Mouse (Mus musculus): ENCODE measurements around the gene Ctnnd2.

Ctnnd2 gene

DNA sequence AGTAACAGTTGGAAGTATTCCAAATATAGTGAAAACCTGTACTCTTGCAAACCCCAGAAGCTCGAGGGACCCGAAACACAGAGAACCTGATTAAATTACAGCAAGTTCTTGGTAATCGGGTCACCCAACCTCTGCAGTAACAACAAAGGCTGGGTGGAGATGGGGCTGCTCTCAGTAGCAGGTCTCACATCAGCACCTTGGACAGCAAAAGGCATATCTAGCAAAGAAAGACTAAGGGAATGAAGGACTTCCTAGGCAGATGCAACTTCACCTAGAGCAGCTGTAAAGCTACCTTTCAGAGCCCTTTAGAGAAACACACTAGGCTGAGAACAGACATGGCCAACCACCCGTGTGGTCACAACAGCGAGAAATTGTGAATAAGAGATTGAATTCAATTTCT lies 741.0 kb downstream of the Ctnnd2 start:
- DNase-seq, result no peak

DNA sequence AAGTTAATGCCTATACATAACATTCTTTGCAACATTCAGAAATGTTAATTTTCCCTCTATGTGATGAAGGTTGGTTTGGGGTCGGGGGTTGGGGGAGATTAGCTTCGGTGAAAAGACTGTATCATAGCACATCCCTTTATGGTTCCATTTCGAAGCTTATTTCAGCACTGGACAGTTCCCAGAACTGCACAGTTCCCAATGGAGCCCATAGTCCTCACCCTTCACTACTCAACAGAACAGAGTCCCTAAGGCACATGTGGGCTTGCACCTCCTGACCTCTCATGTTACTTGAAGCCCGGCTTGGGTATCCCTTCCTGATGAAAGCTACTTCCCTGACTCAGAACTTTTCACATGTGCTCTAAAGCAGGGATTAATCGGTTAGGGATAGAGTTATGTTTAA lies 753.4 kb downstream of the Ctnnd2 start:
- no peak for DNase-seq

DNA sequence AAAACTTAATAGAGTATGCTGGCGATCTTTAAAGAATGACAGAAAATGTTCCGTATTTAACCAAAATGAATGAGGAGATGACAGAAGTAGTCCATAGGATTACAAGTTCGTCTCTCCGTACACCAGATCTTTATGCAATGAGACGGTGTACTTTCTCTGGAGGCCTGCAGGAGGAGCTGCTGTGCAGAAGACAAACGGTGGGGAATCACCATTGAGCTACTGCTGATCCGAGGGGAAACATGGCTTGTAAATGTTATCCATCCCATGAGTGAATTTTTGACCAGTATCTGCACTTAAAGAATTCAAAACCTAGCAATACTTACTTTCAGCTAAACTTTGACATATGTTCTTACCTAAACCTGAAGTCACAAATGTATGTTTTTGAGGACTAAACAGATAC lies 755.2 kb downstream of the Ctnnd2 start:
- DNase-seq, result peak; percentile 1 to 9

DNA sequence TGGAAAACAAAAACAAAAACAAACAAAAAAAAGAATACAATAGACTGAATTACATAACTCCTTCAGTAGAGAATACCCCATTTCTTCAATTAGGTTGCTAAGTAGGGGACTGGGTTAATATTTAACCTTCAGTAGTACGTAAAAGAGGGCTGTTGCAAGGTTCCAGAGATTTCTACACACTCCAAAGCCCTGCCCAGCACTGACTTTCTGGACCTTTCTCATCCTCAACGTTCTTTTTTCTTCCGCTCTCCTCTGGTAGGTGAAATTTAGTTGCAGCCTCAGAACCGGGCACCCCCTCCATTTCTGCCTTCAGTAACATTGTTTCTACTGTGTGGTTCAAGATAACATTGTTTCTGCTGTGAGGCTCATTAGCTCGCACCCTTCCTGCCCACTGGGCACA lies 759.5 kb downstream of the Ctnnd2 start:
- no peak for DNase-seq

DNA sequence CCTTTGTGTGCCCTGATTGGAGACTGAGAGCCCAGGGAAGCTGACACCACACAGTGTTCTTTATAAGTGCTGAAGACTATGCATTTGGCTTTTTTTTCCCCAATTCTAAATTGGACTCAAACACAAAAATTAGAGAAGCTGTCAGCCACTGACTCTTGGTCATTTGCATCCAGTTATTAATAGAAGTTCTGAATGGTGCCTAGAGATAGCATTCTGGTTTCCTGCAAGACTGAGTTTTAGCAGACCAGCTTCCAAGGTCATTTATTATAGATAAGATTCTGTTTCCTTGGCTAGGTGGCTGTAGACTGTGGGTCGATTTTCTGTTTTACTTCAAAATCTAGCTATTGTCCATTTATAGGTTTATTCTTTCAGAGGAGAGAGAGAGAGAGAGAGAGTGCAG lies 773.5 kb downstream of the Ctnnd2 start:
- DNase-seq, result no peak

DNA sequence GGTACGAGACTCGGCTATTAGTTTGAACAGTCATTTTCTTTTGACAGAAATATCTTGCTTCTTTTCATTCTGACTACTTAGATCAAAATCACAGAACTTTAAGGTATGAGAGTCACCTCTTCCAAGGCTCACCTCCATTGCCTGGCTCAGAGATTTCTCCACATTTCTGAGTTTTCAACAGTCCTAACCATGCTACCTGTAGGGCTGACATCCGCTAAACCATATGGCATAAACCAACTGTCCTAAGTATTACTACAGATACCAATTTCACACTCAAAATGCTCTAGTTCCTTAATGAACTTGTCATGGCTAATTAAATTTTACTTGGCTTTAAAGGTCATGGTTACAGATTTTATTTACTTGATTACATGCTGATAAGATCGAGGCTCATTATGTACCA lies 786.1 kb downstream of the Ctnnd2 start:
- DNase-seq, result no peak

DNA sequence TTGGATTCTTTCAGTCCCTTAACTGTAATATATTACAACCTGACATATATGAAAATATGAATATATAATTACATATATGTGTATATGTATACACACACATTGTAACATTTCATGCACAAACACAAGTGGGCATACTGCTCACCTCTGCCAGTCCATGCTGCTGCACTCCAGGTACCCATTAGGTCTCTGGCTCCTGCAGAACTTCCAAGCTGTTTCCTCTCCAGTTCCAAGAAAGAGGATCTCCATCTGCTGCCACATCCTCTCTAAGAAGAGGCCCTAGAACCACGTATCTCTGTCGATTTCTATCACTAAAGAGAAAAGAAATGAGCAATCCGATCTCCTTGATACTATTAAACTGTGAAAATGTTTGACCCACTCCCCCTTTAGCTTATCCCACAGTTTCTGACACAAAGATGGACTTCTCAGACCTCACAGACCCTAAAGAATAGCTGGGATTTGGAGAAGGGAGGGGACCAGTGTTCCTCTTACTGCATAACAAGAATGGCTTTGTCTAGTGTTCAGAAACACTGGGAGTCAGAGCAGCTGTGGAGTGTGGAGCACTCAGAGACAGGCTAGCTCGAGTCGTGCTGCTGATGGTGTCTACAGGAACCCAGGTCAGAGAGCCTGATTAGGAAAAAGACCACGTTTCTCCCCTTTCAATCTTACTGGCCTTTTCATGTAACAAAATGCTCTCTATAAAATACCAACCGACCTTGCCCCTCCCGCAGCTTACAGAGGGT lies 790.2 kb downstream of the Ctnnd2 start:
- no peak for DNase-seq

DNA sequence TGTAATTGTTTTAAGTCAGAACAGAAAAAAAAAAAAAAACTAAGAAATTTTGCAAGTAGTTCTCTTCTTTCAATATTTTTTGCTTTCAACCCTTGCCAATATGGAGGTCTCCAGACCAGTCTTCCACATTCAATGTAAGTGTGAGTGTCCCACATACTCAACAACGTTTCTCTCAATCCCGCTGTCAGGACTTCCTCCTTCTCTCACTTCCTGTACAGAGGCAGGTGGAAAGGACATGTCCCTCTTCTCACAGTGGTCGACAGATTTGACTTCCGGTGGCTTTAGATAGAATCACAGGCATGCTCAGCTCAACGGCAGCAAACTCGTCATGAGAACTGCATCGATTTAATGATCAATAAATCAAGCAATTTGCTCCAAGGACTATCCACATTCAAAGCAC lies 791.7 kb downstream of the Ctnnd2 start:
- DNase-seq, result no peak

DNA sequence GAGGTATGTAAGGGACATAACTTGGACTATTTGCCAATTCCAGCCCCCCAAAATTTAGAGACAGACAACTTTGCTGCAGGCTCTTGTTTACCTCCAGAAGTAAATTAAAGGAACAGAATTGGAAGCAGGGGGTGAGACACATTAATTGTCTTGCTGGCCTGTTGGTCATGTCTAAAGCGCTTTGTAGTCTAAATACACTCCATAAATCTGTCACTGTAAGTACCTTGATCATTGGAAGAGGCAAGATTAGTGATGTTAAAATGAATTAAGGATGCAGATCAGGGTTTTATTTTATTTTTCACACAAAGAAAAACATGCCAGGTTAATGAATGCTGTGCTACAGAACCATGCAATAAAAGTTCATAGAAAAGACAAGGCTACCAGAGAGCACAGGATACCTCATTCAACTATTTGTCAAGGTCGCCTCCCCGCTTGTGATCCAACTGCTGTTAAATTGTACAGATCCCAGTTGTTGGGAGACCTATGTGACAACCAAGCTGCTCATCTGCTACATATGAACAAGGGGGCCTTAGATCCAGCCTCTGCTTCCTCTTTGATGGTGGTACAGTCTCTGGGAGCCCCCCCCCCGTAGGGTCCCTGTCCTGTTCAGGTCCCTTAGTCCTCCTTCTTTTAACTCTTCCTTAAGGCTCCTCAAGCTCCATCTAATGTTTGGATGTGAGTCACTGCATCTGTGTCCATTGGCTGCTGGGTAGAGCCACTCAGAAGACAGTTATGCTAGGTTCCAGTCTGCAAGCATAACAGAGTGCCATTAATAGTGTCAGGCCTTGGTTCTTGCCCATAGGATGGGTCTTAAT lies 792.7 kb downstream of the Ctnnd2 start:
- DNase-seq, result no peak

DNA sequence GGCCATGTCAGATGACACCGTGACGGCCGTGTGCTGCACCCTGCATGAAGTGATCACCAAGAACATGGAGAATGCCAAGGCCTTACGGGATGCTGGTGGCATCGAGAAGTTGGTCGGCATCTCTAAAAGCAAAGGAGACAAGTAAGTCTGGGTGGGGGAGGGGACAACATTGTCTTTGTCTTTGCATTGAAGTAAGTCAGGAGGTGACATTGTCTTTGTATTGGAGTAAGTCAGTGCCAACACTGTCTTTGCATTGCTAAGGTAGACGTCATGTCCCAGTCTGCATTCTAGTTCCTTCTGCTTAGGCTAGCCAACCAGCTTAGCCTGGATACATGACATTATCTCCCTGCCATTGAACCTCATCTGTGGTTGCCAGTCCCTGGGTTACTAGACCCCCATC lies 794.4 kb downstream of the Ctnnd2 start:
- DNase-seq, result no peak

DNA sequence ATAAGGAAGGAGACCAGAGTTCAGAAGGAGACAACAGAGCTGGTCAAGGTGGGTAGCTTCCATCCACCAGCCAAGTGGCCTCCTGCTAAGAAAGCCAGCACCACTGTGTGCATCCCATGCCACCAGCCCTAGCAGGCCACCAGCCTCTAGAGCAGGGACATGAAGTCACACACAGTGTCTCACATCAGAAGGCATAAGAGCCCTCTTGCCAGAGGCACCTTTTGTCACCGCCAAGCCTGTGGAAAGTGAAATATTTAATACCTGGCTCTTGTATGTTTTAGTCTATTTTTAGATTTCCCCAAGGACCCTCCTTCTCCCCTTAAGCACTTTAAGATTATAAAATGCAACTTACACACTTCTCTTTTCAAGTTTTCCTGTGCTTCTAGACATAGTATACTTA lies 802.0 kb downstream of the Ctnnd2 start:
- DNase-seq, result no peak

DNA sequence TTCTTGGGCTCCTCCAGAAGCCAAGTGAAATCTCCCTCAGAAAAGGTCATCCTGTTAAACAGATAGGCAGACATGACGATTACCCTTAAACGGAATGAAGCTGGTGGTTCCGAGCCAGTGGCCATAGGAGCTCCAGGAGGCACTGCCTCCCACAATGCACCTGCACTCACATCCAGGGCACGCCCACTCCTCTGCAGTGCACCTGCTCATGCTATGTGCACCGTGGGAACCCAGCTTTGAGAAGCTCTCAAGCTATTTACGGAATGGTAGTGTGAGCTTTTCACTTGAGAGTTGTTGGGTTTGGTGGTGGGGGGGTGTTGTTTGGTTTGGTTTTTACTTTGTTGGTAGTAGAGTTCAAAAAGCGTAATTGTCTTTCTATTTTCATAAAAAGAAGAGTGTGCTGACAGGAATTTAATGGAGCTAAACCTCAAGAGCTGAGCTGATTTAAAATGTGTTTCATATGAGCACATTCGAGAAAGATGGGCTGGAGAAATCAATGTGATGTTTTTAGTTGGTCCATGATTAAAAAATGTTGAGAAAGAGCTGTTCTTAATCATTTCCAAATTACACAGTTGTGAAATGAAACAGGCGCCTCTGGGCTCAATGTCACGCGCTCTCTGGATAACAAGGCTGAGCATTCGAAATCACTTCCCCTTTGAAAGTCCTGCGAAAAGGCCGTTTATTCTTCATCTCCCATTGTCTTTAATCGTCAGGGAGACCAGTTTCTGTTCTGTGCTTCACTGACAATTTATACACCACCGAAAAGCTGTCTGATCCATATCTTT lies 802.8 kb downstream of the Ctnnd2 start:
- DNase-seq, result no peak

DNA sequence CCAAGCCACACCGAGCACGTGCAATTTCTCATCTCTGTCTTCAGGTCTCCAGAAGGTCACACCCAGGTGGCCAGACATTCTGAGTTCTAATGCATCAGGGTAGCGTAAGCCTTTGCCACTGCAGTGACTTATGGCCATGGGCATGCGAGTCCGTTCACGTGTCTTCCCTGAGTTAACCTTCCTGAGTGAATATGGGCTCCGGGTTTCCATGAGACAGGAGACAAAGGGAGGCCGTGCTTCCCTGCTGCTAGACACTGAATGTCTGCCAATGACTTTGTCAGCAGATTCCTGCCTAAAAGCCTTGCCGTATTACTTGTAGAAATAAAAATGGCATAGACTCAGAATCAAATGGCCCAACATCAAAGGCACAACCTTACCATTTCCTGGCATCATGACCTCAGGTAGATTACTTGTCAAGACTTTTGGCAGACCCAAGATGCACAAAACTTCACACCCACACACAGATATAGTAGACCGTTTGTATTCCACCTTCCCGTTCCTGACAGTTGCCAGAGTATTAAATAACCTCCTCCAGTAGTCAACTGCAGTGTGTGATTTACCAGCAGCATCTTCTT lies 804.9 kb downstream of the Ctnnd2 start:
- no peak for DNase-seq

DNA sequence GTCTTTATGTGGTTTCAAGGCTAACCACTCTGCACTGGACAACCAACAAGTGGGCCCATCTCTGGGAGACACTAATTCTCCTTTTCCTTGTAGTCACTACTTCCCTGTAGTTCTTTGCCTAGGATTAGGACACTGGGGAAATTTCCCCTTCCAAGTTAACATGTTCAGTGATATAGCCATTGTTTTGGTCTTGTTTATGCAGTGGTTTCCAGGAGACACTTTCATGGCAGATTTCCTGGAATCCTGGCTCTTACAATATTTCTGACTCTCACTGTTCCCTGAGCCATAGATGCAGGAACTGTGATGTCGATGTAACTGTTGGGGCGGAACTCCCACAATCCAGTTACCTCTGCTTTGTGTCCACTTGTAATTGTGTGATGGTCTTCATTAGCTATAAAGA lies 814.5 kb downstream of the Ctnnd2 start:
- no peak for DNase-seq

DNA sequence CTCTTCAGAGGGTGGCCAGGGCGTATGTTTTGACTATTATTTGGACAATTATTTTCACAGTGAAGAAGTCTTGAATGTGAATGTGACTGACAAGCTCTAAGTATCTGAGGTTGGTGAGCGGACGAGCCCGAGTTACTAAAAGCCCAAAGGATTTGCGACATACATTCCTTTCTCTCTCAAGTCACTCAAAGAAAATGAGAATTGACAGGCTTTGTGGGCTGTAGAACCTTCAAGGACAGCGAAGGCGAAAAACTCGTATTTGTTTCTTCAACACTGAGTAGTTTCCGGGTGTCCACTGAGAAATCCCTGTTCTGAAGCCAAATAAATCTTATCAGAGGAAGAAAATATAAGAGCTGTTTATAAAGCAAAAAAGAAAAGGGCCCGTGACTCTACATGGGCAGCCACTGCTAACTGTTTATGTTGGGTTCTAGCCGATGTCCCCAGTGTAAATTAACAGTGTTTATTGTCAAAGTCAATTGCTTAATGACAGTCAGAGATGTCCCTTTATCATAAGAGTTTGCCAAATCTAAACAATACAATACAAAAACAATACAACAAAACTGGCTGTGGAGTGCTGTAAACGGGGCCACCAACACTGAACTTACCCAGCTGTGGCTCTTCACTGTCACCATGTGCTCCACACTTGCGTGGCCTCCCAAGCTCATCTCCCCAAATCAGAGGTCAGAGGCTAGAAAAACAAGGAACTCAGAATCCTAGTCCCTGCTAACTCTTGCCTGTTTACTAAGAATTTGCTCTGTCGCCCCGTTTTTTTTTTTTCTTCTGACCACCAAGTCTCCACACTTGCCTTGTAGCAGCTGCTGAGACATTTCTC lies 818.2 kb downstream of the Ctnnd2 start:
- no peak for DNase-seq

DNA sequence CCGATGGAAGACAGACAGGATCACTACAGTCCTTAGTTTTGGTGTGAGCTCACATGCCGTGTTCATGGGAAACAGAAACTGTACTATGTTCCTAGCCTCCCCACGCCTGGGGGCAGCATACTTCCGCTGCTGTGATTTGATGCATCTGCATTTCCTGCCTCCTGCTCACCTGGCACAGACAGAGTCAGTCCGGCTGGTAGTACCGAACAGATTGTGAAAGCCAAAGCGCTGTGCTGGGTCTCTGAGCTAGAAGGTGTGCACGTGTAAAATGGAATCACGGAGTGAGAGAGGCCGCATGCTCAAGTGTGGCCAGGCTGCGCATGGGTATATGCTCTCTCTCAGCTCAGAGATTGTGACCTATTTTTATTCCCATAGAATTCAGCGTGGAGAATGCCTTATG lies 820.0 kb downstream of the Ctnnd2 start:
- no peak for DNase-seq

DNA sequence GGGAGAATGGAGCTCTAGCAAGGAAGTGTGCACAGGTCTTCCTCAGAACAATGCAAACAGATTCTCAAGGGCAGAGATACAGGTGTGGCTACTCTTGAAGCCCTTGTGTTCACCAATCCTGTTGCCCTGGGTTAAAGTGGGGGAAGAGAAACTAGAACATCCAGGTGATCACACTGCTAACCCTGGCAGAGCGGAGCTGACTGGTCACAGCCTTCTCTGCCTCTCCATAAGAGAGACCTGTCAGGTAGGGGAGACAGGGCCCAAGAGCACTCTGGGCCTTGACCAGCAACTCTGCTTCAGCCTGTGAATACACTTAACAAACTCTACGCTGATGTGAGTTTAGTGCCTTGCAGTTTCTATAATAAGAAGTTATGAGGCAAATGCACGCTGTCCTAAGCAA lies 820.5 kb downstream of the Ctnnd2 start:
- no peak for DNase-seq

DNA sequence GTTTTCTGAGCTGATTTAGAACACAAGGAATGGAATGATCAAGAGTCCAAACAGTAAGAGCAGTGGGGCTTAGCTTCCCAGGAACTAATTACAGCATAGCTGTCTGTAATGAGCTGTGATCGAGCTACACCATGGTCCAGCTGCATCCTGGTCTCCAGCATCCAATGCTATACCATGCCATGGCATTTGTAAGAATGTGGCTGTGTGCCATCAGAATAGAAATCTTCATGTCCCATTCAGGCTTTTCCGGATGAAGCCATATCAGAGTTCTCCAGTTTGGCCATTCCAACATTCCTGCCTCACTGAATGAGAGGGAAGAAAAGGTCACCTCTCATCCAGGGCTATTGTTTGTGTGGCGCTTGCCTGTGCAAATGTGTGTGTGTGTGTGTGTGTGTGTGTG lies 823.0 kb downstream of the Ctnnd2 start:
- DNase-seq, result no peak

DNA sequence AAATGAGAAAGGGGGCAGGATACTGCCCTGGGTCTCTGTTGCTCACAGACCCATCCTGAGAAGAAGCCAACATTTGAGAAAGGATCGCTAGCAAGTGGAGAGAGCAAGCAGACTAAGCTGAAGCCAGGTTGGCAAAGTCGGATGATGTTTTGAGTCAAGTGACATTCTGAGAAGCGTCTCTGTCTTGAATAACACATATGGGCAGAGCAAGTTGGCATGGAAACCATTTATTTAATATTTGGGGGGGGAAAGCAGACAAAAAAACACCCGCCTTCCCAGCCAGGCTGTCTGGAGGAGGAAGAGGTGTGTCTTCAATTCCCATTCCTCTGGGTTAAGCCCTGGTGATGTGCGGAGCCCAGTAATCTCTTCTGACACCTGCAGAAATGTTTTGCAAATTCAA lies 832.1 kb downstream of the Ctnnd2 start:
- no peak for DNase-seq

DNA sequence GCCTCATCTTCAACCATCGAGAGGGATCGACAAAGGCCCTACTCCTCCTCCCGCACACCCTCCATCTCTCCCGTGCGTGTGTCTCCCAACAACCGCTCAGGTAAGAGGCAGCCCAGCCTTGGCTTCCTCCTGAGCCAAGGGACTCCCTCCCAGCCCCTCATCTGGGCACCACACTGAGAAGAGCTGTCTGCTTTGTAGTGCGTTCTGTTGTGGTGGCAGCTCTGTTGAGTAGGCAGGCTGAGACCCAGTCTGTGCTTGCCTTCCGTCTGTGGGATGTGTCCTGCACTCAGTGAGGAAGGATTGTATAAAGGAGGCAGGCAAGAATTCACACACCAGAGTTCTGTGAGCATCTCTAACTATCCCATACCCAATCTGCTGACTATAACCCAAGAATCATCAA lies 832.6 kb downstream of the Ctnnd2 start:
- DNase-seq, result no peak

DNA sequence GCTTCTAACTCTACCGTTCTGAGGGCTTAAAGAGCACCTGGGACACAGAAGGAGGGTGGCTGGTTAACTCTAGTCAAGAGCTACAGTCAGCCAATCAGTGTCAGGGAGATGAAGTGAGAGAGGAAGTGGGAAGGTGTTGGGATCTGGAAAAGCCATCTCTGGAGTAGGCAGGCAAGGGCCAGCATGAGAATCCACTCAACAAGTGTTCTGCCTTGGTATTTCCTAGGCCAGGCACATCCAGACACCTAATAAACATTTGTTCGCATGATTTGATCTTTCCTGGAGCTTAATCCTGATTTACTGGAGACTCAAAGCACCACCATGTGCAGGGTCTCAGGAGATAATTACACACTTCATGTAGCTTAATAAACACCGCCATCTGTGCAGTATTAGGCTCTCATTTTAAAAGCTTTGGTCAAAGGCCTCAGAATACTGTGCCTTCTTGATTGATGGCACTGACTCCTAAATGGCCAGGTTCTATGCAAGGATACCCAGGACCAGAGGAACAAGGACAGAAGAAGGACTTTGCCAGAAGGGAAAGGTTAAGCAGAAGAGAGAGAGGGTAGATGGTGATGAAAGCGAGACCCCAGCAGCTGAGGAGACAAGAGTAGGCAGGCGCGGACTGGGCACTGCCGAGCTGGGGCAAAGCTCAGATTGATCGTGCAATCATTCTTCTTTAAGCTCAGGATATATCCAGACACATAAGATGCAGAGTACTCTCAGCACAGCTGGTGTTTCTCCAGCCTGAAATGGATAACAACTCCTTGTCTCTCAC lies 833.8 kb downstream of the Ctnnd2 start:
- DNase-seq, result no peak

DNA sequence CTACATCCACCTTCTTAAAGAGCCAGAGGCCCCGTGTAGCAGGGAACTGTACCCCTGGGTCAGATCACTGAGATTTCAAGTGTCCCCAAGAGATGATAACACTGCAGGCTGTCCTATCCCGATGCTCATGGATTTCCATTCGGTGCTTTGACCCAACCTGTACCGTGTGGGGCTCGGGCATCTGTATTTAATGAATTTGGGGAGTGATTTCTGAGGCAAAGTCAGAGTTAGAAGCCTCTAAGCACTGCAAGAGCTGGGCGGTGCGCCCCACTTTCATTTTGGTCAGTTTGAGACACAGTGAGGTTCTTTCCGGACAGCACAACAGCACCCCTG lies 834.4 kb downstream of the Ctnnd2 start:
- no peak for DNase-seq
